Mouse (Mus musculus) Muller cell, postnatal 12 days (primary cell): ENCODE data around the gene Ets2.

Source experiments
- DNase-seq: peaks from one replicate; pipeline ENCODE4 v3.0.0-alpha.2; 2015; ENCODE audit errors: inconsistent ontology term

The Ets2 gene

GRCm38 (mm10) chr16:95767246-95767645 is 65.4 kb downstream of the Ets2 start:
- peak; percentile 30 for DNase-seq

DNA sequence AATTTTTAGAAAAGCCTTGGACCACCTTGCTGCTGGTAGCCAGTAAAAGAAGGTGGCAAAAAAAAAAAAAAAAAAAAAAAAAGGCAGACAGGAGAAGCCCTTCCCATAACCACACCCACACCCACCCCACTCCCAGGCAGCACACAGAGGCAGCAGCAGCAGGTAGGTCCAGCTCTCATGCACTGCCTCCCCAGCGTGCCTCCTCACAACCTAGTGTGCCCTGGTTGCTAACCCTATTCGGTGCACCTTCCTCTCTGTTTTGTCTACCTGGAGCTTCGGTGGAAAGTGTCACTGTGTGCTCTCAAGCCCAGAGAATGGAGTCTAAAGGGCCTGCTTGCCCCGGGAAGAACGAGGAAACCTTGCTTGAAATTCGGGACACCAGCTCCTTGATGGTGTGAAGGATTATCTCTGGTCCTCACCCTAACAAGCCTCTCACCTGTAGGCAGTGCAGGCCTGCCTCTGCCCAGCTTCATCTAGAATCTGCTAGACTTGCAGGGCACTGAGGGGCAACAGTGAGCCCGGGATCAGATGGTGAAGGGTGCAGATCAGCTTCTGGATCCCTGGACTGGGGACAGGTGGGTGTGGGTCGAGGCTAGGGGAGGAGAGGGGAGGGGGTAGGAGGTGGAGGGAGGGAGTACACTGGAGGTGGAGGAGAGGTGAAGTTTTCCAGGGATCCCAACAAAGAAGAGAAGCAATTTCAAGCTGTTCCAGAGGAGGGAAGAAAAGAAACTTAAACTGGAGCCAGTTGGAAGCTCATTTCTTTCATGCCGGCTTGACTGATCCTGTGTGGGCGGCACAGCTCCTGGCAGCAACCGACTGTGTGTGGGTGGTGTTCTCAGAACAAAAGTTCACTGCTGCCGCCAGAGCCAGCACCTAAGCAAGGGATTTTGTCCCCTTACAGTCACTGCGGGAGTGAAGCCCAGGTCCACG is 67.5 kb downstream of the Ets2 start:
- peak; percentile 74 for DNase-seq

GRCm38 (mm10) chr16:95769996-95770334 is 68.1 kb downstream of the Ets2 start:
- no peak for DNase-seq

DNA sequence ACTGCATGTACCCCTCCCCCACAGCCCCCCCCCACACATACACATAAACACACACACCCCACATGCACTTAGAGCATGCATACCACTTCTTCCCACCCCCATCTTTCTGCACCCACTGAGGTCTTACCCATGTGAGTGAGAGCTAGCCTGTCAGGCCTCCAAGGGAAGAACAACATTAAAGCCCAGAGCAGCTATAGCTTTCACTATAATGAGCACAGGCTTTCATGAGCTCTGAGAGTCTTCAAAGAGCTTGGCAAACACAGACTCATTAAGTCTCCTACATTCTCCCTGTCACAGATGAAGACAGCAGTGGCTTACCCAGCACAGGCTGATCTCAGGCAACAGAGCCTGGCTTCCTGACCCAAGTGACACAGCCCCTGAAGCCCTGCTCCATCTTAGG is 68.5 kb downstream of the Ets2 start:
- peak; percentile 73 for DNase-seq
